Mouse (Mus musculus) right cerebral cortex, adult 2 months (tissue): ENCODE data around the gene Sgta.
"Not testable (repeated sequence)": the region's sequence is repeated elsewhere in the genome, so short reads cannot be mapped to it uniquely, and the experiment has no call there.

ENCODE experiments used
- DNase-seq, 2 experiments: peaks; one replicate each; pipeline ENCODE4 v3.0.0; 2021 to 2022; ENCODE audit warnings: low spot score in 2 of 2

Gene Sgta

DNA sequence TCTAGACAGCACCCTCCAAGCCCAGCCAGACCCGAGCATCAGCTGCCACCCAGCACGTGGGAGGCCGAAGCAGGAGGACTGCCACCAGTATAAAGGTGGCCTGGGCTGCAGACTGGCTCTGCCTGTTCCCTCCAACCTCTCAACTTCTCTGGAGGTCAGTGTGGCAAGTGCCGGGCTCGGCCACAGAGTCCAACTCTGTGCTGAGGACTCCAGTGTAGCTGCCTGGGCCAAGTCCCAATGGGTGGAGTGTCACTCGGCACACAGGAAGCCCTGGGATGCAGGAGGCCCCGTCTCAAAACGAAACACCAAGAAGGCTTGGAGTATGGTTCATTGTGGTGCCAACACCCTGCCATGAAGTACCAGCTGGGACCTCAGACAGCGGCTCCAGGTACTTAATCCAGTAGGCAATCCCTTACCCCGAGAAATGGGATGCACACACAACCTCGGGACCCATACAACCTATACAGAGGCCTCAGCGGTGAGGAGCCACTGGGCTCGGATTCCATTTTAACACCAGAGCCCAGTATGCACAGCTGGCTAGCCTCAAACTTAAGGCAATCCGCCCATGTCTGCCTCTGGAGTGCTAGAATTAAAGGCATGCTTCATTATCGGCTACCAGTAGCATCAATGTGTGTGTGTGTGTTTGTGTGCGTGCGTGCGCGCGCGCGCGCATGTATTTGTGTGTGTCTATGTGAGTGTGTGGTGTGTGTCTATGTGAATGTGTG, 2.4 kb downstream of the Sgta start:
- no peak for DNase-seq

- not testable (repeated sequence) for DNase-seq
These were observed 4.1 kb downstream of the Sgta start for GRCm38 (mm10) chr10:81055802-81056340.

DNA sequence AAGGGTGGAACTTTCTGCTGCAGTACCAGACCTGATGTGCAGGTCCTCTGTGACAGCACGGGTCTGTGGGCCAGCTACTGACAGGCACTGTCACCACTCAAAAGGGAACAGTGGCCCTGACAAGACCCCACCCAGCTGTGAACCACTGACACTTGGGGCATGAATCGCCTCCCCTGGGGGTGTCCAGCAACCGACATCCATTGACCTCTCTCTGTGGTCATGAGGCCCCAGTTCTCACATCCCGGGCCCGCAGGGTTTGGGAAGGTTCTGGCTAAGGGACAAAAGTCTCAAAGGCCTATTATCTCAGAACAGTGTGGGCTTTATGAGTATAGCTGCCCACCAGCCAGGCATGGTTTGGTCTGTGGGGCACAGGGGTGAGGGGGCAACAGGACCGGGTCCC, 4.8 kb downstream of the Sgta start:
- DNase-seq, result no peak

DNA sequence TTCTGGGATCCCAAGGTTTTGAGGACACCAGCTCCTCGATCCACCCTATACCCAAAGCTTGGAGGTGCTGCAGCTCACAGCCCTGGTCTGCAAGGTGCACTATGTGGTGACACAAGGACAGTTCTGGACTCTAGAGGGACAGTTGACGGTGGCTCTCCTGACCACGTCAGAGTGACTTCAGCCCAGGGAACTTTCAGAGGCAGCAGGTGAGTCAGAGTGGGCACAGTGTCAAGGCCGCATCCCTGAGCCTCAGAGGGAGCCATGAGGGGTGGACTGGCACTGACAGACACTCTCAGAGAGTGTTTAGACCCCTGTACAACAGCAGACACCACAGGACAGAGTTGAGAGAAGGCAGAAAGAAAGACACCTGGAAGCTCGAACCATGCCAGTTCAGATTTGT, 7.4 kb downstream of the Sgta start:
- no peak for DNase-seq

GRCm38 (mm10) chr10:81051133-81051532, 8.8 kb downstream of the Sgta start:
- DNase-seq, result no peak

- no peak for DNase-seq
These were observed 9.3 kb downstream of the Sgta start for GRCm38 (mm10) chr10:81050645-81051044.

DNA sequence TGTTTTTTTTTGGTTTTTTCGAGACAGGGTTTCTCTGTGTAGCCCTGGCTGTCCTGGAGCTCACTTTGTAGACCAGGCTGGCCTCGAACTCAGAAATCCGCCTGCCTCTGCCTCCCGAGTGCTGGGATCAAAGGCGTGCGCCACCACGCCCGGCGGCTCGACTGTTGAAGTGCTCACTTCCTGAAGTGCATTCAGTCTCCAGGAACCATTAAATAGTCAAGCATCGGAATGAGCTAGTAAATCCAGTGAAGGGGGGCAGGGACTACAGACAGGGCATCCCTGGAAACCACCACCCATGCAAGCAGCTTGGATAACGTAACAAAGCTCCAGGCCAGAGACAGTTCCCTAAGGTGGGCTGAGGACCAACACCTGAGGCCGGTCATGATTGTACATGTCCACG, 14.7 kb downstream of the Sgta start:
- DNase-seq, result not testable (repeated sequence)

GRCm38 (mm10) chr10:81041458-81042175, 18.4 kb downstream of the Sgta start:
- DNase-seq, result peak; percentile 81 to 82

DNA sequence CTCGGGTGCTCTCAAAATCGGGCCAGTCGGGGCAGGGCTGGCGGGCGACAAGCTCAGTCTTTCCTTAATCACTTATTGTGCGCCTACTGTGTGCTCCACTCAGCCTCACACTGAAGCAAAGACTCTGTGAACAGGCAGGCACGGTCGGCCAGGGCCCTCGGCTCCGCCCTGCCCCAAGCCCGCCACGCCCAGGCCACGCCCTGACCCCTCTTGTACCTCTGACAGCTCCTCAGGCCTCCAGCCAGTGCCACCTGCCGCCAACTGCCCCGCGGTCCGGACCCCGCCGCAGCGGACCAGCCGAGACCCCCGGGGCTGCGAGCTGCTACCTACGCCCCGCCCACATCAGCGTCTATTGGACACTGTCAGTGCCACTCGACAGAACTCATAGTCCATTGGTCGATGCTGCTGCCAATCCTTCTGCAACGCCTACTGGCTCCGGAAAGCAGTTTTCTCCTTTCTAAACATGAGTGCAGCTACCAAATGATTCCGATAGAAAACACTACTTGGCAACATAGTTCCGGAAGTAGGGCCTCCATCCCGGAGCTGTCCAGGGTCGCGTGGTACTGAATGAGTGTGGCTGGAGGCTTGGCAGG, 22.9 kb downstream of the Sgta start, which contains the start of gene Slc39a3:
TSS of gene Slc39a3 (minus strand) at position 439 of the 593 bp plus-strand sequence.
- DNase-seq, result peak; percentile 100

DNA sequence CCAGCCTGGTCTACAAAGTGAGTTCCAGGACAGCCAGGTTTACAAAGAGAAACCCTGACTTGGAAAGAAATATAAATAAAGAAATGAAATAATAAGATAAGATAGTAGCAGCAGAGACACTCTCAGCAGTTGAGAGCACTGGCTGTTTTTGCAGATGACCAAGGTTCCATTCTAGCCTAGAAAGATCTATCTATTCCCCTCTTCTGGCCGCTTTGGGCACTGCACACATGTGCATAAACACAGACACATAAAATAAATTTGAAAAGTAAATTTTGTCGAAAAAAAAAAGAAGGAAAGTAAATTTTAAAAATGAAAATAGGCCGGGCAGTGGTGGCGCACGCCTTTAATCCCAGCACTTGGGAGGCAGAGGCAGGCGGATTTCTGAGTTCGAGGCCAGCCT, 23.7 kb downstream of the Sgta start:
- no peak for DNase-seq

- DNase-seq, result no peak
These were observed 26.4 kb downstream of the Sgta start for GRCm38 (mm10) chr10:81033586-81033985.

DNA sequence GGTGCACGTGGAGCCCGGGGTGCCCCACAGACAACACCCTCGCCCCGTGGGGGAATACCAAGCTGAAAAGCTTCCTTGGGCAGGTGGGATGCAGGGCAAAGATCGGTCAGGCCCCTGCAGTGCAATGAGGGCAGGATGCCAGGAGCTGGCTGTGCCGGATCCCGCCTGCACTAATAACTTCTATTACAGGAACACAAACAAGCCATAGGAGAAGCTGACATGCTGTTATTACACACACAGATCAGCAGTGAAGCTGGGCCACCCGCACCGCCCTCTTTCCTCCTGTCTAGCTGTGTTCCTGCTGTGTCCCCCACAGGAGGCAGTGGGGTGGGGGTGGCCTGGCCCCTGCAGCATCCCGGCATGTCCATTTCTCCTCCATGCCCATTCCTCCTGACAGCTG, 30.9 kb downstream of the Sgta start:
- no peak for DNase-seq

GRCm38 (mm10) chr10:81028219-81028618, 31.8 kb downstream of the Sgta start:
- no peak for DNase-seq

DNA sequence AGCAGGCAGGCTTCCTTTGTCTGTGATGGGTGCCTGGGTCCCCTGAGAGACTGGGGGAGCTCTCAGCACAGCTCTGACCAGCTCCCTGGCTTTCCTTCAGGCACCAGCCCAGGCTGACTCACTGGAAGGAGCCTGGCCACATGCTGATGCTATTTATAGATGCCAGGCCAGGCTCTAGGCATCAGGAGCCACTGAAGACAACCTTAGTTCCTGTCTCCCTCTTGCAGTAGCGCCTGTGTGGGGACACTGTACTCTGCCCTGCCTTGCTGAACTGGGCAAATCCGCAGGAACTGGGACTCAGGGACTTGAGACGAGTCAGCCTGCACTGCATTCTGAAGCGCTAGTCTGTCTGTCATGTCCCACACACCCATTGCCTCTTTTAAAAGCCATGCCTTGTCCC, 32.6 kb downstream of the Sgta start:
- DNase-seq, result peak; percentile 44 to 53

- no peak for DNase-seq
These were observed 33.1 kb downstream of the Sgta start for GRCm38 (mm10) chr10:81026857-81027256.

DNA sequence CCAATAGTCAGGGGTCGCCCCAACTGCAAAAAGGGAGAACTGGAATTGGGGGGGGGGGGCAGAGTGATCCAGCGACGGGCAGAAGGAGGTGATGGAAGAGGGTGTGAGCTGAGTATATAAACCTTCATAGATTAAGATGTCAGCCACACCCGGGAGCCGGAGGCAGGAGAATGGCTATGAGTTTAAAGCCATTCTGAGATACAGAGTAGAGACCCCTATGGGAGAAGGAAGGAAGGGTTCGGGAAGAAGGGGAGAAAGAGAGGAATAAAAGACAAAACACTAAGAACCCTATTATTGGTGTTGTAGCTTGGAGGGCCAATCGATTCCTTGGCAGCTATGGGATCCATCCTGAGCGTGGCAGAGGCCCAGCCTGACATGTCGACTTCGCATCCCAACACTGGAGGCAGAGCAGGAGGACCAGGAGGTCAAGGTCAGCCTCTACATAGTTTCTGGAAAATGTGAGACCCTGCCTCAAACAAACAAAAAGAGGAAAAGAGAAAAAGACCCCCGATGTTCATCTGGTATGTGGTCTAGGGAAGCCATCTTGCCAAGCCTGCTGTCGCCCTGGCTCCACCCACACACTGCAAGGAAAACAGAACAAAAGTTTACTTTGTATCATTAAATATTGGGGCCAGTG, 34.2 kb downstream of the Sgta start, which contains the start of gene Diras1:
TSS of gene Diras1 (minus strand) at position 24 of the 637 bp plus-strand sequence.
- DNase-seq, result no peak

GRCm38 (mm10) chr10:81025047-81025621, 34.8 kb downstream of the Sgta start:
- no peak for DNase-seq

- no peak for DNase-seq
These were observed 35.5 kb downstream of the Sgta start for GRCm38 (mm10) chr10:81024346-81024937.

- no peak for DNase-seq
These were observed 37.2 kb downstream of the Sgta start for GRCm38 (mm10) chr10:81022744-81023143.

DNA sequence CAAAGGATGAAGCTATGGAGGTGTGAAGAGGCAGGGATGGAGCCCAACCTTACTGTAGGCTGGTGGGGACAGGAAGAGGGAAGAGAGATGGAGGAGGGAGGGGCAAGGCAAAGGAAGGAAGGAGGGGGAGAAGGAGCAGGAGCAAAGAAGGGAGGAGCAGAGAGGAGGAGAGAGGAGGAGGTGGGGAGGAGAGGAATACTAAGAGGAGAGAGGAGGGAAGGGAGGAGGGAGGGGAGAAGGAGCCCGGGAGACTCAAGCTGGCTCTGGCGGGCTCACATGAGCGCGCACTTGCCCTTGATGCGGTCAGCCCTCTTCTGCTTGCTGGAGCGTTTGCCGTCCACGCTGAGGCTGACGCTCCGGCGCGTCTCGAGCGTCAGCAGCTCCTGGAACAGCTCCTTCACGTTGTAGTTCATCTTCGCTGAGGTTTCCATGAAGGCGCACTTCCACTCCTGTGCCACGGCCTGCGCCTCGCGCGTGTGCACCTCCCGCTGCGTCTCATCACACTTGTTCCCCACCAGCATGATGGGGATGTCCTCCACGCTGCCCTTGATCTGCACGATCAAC, 38.4 kb downstream of the Sgta start:
- no peak for DNase-seq

GRCm38 (mm10) chr10:81020207-81020606, 39.8 kb downstream of the Sgta start:
- DNase-seq, result no peak
